Mouse (Mus musculus) G1E-ER4 (cell line): ENCODE measurements around the gene Cyp27a1. TPM values are rescaled to one million over a fixed set of nuclear protein-coding genes. Genes with fewer than 3 reads are reported as not detected.

ENCODE experiments used
- GATA1 ChIP-seq: IDR thresholded peaks from one replicate; pipeline ENCODE4 v1.8.0; 2012; ENCODE audit warnings: low read length, inconsistent platforms
- polyA plus RNA-seq: library from polyadenylated mRNA; stranded (reverse); fragments of >175 nt; gene quantifications from 2 replicates; pipeline ENCODE4 v1.2.3, GENCODE M21; 2012

The Cyp27a1 gene
- polyA plus RNA-seq, 1 experiment: not detected

DNA sequence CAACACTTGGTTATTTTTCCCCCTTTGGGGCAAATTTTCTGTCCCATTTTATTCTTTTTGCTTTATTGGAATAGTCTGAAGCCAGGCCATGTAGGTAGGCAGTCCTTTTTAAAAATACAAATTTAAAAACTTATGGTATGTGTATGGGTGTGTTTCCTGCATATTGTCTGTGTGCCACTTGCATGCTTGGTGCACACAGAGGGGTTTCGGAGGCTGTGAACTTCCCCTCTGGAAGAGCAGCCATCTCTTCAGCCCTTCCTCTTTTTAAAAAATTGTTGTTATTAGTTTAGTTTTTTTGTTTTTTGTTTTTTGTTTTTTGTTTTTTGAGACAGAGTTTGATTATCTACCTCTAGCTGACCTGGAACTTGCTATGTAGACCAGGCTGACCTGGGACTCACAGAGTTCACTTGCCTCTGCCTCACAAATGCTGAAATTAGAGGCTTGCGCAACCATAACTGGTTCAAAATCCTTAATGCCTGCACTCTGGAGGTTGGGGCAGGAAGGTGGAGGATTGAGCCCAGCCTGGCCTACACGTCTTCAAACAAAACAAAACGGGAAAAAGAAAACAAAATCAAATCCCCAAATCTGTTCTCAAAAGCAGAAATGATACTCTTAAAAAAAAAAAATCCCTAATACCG, 794 bp upstream of the Cyp27a1 start:
- TF ChIP-seq GATA1: no peak

DNA sequence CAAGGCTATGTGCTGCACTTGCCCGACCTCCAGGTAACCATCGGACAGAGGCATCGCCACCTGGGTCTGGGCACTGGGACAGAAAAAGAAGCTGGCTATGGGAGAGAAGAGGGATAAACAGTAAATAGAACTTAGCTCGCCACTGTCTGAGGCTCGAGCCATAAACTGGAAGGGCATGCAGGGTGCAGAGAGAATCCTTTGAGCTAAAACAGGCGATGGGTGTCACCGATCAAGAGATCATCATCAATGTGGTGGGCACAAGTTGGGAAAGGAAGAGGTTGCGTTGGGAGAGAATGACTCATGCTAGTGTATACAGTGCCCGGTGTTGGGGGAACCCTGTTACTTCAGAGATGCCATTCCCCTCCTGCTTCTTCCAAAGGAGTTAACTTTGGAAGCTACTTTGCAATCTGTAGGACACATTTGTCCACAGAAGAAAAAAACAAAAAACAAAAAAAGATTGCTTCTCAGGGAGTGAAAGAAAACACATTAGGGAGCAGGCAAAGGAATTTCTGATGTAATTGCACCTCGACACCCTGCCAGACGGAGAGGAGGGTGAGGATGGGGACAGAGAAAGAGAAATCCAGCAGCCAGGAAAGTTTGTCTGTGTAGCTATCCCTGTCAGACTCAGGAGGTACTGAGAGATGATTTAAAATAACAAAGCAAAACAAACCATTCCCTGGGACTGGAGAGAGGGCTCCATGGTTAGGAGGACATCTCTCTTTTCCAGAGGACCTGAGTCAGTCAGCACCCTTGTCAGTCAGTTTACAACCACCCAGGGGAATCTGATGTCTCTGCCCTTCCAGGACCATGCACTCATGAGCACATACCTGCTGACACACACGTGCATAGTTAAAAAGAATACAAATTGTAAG, 721 bp downstream of the Cyp27a1 start:
- no peak for TF ChIP-seq GATA1

DNA sequence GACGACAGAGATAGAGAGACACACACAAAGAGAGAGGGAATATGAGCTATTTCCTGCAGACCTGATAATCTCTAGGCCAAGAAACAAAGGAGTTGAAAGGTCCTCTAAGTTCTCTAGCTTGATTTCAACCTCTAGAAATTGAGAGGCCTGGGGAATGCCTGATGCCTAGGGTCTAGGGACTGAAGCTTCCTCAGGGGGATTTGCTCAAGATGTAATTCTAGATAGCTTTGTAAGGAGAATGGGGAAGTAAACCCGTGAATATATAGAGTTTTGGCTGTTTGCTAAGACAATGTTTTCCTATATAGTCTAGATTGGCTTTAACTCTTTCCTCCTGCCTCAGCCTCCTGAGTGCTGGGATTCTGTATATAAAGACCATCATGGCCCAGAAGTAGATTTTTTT, 1.6 kb downstream of the Cyp27a1 start:
- TF ChIP-seq GATA1: no peak

DNA sequence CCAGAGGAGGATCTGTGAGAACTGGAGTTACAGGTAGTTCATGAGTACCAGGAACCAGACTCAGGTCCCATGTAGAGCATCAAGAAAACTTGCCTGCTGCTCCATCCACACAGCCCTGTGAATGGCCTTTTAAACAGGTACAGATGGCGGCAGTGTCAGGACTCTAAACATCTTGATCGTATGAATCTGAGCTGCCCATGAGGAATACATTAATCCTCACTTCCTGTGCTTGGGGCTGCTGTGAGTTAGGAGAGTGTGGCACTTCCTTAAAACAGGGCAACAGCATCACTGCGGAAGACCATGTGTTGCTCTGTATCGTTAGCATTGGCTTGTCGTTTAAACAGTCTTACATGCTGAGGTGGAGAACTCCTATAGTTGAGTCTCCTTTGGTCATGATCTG, 2.1 kb downstream of the Cyp27a1 start:
- no peak for TF ChIP-seq GATA1

DNA sequence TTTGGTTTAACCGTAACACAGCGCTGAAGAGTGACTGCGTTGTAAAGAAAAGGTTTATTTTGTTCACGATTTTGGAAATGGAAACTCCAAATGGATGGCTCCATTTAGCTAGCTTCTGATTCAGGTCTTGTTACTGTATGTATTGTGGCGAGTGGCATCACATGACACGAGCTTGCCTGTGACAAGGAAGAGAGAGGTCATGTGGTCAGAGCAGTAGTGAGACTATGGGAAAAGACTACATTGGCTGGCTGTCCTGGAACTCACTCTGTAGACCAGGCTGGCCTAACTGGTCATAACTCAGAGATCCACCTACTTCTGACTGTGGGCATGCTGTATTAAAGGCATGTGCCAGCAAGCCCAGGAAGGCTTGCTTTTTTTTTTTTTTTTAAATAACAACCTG, 2.5 kb downstream of the Cyp27a1 start:
- no peak for TF ChIP-seq GATA1

DNA sequence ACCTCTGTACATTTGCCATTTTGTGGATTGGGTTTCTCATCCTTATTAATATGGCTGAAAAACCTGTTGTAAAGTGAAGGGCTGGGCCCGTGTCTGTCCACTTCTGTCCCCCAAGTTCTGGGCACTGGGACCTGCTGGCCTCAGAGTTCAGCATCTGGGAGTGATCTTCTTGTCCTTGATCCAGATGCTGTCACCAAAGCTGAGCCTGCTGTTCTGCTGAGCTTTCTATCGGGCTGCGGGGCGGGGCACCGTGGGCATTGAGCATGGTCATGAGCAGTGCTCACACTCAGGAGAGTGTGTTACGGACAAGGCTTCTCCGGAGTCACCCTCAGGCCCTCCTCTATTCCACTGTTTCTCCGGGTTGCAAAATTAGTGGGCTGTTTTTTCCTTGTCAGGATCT, 4.7 kb downstream of the Cyp27a1 start:
- TF ChIP-seq GATA1: no peak

DNA sequence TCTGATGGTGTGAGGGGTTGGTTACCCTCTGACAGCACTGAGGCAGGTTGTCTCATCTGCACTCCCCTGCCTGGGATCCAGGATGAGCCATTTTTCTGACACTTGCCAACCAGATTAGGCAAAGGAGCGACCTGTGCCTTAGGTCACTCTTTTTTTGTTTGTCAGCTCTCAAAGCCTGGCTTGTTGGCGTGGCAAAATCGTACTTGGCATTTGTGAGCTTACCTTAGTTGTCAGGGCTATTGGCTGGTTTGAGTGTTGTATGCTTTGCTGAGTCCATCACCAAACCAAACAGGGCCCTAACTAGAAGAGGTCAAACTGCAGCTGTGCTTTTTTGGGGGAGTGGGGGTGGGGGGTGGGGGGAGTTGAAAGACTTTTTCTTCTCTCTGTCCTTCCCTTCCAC, 5.9 kb downstream of the Cyp27a1 start:
- TF ChIP-seq GATA1: no peak

DNA sequence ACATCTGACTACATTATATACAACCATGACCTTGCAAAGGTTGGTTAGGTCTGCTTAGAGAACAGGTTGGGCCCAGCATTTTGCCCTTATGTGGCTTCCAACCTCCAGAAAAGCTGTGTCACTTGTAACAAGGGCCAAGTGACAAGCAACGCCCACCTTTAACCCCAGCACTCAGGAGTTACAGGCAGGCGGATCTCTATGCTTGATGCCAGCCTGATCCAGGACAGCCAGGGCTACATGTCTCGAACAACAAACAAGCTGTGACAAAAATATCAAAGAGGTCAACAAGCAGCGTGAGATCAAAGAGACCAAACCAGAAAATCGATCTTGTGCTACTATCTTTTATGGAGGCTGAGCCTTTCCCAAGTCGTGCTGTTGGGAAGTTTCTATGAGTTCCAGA, 8.3 kb downstream of the Cyp27a1 start:
- TF ChIP-seq GATA1: no peak

DNA sequence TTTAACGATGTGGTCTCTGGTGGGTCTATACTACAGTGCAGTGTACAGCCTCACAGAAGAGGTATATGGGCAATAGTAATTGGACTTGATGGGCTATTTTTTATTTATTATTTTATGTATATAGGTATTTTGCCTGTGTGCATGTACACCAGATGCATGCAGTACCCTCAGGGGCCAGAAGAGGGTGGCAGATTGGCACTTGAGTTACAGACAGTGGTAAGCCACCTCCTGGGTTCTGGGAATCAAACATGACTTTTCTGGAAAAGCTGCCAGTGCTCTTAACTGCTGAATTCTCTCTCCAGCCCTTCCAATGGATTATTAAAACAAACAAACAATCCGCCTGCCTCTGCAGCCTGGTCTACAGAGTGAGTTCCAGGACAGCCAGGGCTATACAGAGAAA, 10.4 kb downstream of the Cyp27a1 start:
- TF ChIP-seq GATA1: no peak

DNA sequence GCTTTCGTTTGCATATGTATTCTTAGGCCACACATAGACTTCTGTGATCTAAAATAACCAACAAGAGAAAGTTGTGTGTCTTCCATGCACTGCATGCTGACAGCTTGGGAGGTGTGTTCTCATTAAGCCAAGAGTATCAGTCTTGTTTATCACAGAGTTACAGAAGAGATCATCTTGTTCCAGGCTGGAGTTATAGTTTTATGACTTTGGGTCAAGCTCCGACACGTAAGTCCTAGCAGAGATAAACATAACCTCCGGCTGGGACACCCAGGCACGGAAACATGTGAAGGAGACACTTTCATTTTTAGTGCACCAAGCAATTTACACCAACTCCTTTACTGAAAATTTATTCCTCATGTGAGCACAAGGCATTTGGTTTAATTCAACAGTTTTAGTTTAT, 12.7 kb downstream of the Cyp27a1 start:
- TF ChIP-seq GATA1: no peak

DNA sequence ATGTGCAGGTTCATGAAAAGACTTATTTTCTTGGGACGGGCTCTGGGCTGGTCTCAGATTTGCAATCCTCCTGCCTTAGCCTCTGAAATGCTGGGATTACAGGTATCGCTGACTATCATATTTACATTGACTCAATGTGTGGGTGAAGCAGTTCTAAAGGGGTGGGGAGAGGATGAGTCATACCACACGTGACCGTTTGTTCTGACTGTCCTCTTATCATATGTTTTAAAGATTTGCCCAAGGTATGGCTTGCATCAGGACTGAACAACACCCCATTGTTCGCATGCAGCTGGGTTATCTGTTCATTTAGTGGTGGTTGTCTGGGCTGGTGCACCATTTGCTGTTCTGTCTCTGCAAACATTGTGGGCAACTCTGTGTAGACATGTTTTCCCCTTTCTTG, 13.3 kb downstream of the Cyp27a1 start:
- no peak for TF ChIP-seq GATA1

DNA sequence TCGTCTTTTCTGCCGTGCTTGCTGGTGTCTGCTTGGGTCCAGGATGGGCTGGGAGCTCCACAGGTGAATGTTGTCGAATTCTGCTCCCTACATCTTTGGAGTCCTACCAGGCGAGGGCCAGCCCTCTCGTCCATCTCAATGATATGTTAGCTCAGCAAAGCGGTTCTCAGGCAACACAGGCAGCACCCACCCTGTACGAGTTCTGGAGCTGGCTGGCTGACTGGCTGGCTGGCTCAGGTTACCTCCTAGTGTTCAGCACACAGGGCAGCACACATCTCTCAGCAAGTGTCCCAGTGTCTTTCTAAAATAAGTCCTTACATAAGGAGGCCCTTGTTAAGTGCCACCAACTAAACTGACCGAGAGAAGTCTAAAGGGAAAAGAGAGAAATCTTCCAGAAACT, 15.1 kb downstream of the Cyp27a1 start:
- no peak for TF ChIP-seq GATA1

DNA sequence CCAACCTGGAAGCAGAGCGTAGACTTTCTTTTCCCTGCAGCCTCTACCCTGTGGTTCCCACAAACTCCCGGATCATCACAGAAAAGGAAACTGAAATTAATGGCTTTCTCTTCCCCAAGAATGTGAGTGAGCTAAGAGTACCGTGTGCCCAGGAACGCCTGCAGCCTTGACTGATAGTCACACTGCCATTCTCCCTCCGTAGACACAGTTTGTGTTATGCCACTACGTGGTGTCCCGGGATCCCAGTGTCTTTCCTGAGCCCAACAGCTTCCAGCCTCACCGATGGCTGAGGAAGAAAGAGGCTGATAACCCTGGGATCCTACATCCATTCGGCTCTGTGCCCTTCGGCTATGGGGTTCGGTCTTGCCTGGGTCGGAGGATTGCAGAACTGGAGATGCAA, 23.6 kb downstream of the Cyp27a1 start:
- no peak for TF ChIP-seq GATA1

DNA sequence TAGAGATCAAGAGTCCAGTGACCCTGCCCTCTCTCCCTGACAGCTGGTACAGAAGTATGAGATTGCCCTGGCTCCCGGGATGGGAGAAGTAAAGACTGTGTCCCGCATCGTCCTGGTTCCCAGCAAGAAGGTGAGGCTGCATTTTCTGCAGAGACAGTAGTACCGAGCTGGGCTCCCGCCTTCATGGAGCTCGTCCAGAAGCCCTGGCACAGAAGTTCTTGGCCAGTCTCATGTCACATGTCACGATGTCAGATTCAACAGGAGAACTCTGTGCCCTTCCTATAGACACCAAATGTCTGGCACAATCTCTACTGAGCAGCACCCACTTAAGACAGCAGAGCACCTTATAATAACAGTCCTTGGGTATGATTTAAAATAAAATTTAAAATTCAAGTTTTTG, 24.1 kb downstream of the Cyp27a1 start:
- no peak for TF ChIP-seq GATA1

DNA sequence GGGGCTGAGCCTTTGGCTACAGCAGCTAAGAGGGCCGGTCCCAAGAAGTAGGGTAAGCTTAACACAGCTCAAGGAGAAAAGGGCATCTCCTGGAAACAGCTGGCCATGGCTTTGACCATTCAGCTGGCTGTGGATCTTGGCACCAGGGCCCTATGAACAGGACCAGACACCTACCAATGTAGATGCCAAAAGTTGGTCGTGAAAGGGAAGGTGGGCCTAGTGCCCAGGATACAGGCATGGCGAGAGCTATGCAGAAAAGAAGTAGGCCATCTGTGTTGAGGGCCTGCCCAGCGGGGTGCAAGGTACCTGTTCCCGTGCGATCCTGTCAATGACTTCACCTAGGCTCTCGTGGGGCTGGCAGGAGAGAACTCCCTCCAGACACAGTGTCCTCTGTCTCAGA, 27.5 kb downstream of the Cyp27a1 start:
- no peak for TF ChIP-seq GATA1

DNA sequence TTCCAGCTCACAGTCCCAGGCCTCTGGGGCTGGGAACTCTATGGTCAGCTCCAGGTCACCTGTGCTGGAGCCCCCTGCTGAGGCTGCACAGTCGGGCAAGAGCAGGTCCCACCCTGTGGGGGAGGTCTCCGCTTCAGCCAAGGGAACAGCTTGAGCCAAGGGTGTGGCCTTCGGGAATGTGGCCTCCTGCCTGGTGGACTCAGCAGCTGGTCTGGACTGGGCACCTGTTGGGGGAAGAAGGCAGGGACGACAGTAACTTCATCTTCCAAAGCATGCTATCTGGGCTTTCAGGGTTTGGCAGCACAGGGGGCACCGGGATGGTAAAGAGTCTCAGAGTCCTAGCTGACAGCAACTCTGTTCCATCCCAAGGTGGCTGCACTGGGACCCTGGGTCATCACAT, 34.0 kb downstream of the Cyp27a1 start:
- no peak for TF ChIP-seq GATA1

DNA sequence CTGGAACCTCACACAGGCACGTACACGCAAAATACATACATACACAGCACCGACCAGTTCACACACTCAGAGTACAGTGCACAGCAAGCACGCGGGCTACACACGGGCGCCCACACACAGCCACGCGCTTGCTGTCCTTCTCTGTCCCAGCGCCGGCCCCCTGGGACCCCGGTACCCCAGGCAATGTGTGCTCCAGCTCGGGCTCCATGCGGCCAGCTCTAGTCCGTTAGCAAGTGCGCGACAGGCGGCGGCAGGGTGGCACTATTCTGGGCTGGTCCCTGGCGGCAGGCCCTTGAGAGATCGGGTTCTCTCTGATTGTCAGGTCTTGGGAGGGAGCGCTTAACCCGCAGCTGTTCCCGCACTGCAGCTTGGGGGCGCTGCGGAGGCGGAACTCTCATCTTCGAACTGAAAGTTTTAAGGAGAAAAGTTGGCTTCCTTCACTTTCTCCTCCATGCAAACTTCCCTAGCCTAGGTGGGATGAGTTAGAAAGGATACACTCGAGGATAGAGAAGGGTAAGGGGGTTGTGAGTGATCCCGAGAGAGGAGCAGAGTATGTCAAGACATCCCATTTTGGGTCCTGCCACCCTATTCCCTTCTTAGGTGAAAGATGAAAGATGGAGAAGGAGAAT, 35.4 kb downstream of the Cyp27a1 start, which contains the start of gene Prkag3:
Gene Prkag3, minus strand, starts transcription at position 579 of the 629 bp plus-strand sequence.
- TF ChIP-seq GATA1: no peak
